ENCODE assay signal across 15 mouse cellular contexts in genomic region chr11:24084590-24084989, GRCm38 (mm10). TPM values are rescaled to one million over a fixed set of nuclear protein-coding genes. Genes with fewer than 3 reads are reported as not detected.
A peak's percentile ranks its signal among the peaks of the same experiment; 100 is the strongest.
DNase-seq lines count a peak whose midpoint lies in the region; ATAC-seq and TF ChIP-seq lines count a peak whose summit lies in the region.
"Had no signal": no experiment of that assay in that cellular context is flagged by ENCODE, and none has a peak within 500 bp of the region (broad histone marks: within the 10 kb centered on the region; RNA-seq: fewer than 3 reads in every experiment).

No protein-coding gene starts in this region.

- H3K27ac ChIP-seq in hindbrain, postnatal 0 days, result peak overlapping the region; percentile 64
- H3K27ac ChIP-seq in cerebellum, adult 2 months (ENCODE audit: insufficient read depth, low read length), result no peak overlapping the region
- no peak overlapping the region for H3K27ac ChIP-seq in thymus, adult 2 months (ENCODE audit: control insufficient read depth, insufficient read depth, low read length)
- H3K27ac ChIP-seq: kidney, postnatal 0 days; stomach, embryonic 15.5 days had no signal

- H3K9me3 ChIP-seq in hindbrain, postnatal 0 days (ENCODE audit: low read length), result no peaks in the 10 kb centered on the region
- H3K9me3 ChIP-seq: stomach, embryonic 15.5 days had no signal

- no peak overlapping the region; the same call in 1 of the 2 replicates for H3K4me3 ChIP-seq in hindbrain, postnatal 0 days (ENCODE audit: low read length)
- no peak overlapping the region for H3K4me3 ChIP-seq in cerebellum, adult 2 months (replicated peaks; ENCODE audit: insufficient read depth, low read depth, low read length)
- H3K4me3 ChIP-seq in thymus, adult 2 months (ENCODE audit: control insufficient read depth, insufficient read depth, low read length), result no peak overlapping the region
- H3K4me3 ChIP-seq: stomach, embryonic 15.5 days had no signal

- WGBS in hindbrain, postnatal 0 days, result 49% methylated on average over 4 of the region's 4 CpGs
- 76% methylated on average over 4 of the region's 4 CpGs for WGBS in cerebellum, adult 2 months
- WGBS in thymus, adult 2 months, result 87% methylated on average over 4 of the region's 4 CpGs

- no peaks in the 10 kb centered on the region for H3K27me3 ChIP-seq in hindbrain, postnatal 0 days (ENCODE audit: insufficient read depth, low read length)
- H3K27me3 ChIP-seq in cerebellum, adult 2 months (ENCODE audit: control insufficient read depth, insufficient read depth, low read length), result peaks cover 3% of the 10 kb centered on the region; the same call in 1 of the 2 replicates
- H3K27me3 ChIP-seq in thymus, adult 2 months (ENCODE audit: control insufficient read depth, insufficient read depth, low read length), result peaks cover 12% of the 10 kb centered on the region; the same call in 1 of the 2 replicates
- H3K27me3 ChIP-seq: stomach, embryonic 15.5 days had no signal

- H3K4me2 ChIP-seq in hindbrain, postnatal 0 days (ENCODE audit: low read depth, low read length), result peak overlapping the region; percentile 40
- H3K4me2 ChIP-seq: heart, embryonic 11.5 days; stomach, embryonic 15.5 days had no signal

- no peak overlapping the region for H3K9ac ChIP-seq in hindbrain, postnatal 0 days (replicated peaks; ENCODE audit: low read length)
- H3K9ac ChIP-seq: stomach, embryonic 15.5 days had no signal

- no peak for TF ChIP-seq CTCF in hindbrain, postnatal 0 days (IDR thresholded peaks at IDR 0.05; ENCODE audit: low read depth)
- TF ChIP-seq CTCF in cerebellum, adult 2 months (IDR thresholded peaks at IDR 0.05; ENCODE audit: borderline replicate concordance, insufficient read depth, low read depth, low read length), result no peak
- TF ChIP-seq CTCF in thymus, adult 2 months (IDR thresholded peaks at IDR 0.05; ENCODE audit: borderline replicate concordance, control insufficient read depth, extremely low read depth, insufficient read depth, low read length, poor library complexity), result no peak

- H3K4me1 ChIP-seq in hindbrain, postnatal 0 days (ENCODE audit: insufficient read depth, low read length), result 0 out of 2 replicates have a peak, but pooled peaks cover 7% of the 10 kb centered on the region
- no peaks in the 10 kb centered on the region for H3K4me1 ChIP-seq in cerebellum, adult 2 months (ENCODE audit: control insufficient read depth, insufficient read depth, low read length)
- peaks cover 18% of the 10 kb centered on the region for H3K4me1 ChIP-seq in thymus, adult 2 months (replicated peaks; ENCODE audit: control insufficient read depth, insufficient read depth, low read length)

- no peak for TF ChIP-seq POLR2A in cerebellum, adult 2 months (IDR thresholded peaks at IDR 0.05; ENCODE audit: borderline replicate concordance, insufficient read depth, low read length)
- TF ChIP-seq POLR2A in thymus, adult 2 months (IDR thresholded peaks at IDR 0.05; ENCODE audit: control insufficient read depth, extremely low read depth, insufficient read depth, low read length, poor library complexity), result no peak

- no peaks in the 10 kb centered on the region for H3K36me3 ChIP-seq in hindbrain, postnatal 0 days (ENCODE audit: insufficient read depth, low read length)
- H3K36me3 ChIP-seq in thymus, adult 2 months (ENCODE audit: control insufficient read depth, insufficient read depth, low read length), result no peaks in the 10 kb centered on the region
- H3K36me3 ChIP-seq: stomach, embryonic 15.5 days had no signal

- ATAC-seq in hindbrain, postnatal 0 days, result no peak

- DNase-seq in heart, adult 11 months, result peak; percentile 42
- no peak for DNase-seq in heart, adult 18-20 months
- DNase-seq in right cerebral cortex, postnatal 10 days (ENCODE audit: low spot score in 2 of 2), result peak; percentile 38 to 44
- no peak for DNase-seq in right cerebral cortex, postnatal 36 days (ENCODE audit: low spot score in 2 of 2)
- DNase-seq in hindbrain, postnatal 0 days (ENCODE audit: low spot score), result no peak
- DNase-seq in cerebellum, adult 2 months, result no peak
- no peak for DNase-seq in embryo, embryonic 10.5 days (ENCODE audit: low spot score)
- DNase-seq in thymus, adult 2 months, result no peak
- DNase-seq: cerebellum, adult 9-10 months; right cerebral cortex, postnatal 4 days had no signal

RNA-seq across cellular contexts. Expression of gene Bcl11a, which starts 6.7 kb away (rescaled TPM):
- total RNA-seq in heart, adult 18-20 months (2021), result 1 to 10 TPM; 2.1 to 2.6 TPM
- total RNA-seq in hindbrain, postnatal 0 days (2014; rRNA removed), result 32.2 and 32.3 TPM in 2 replicates
- polyA plus RNA-seq in hindbrain, postnatal 0 days (2015; fragmentation: Nextera tagmentation; extraction: Ambion mirVana), result 69.8 and 73.5 TPM in 2 replicates
- polyA plus RNA-seq in cerebellum, adult 2 months (2012; rRNA removed), result 9.5 and 10.4 TPM in 2 replicates
- 2.7 and 2.8 TPM in 2 replicates for polyA plus RNA-seq in thymus, adult 2 months (2012; rRNA removed)

RNA-seq across cellular contexts. Expression of gene A830031A19Rik, which starts 9.7 kb away (rescaled TPM):
- not detected for total RNA-seq in heart, adult 18-20 months (2021)
- not detected in 2 replicates for total RNA-seq in hindbrain, postnatal 0 days (2014; rRNA removed)
- not detected in 2 replicates for polyA plus RNA-seq in hindbrain, postnatal 0 days (2015; fragmentation: Nextera tagmentation; extraction: Ambion mirVana)
- polyA plus RNA-seq in cerebellum, adult 2 months (2012; rRNA removed), result 0.21 TPM in 1 of 2 replicates, not detected in the other
- polyA plus RNA-seq in thymus, adult 2 months (2012; rRNA removed), result not detected in 2 replicates
- total RNA-seq: megakaryocyte-erythroid progenitor cell, adult 5-6 weeks had no signal
- polyA plus RNA-seq: heart, embryonic 11.5 days; kidney, postnatal 0 days; liver, embryonic 16.5 days; stomach, embryonic 15.5 days had no signal

Comparison
In these comparisons a context has a peak if more than half of its experiments do, and no peak if none do; other contexts are left out.
1. DNase-seq: peak in heart, adult 11 months (single experiment) and right cerebral cortex, postnatal 10 days (2 of 2); none in heart, adult 18-20 months (0 of 2), right cerebral cortex, postnatal 36 days (0 of 2), hindbrain, postnatal 0 days (single experiment), cerebellum, adult 2 months (0 of 2), embryo, embryonic 10.5 days (single experiment) and thymus, adult 2 months (single experiment).